Mouse (Mus musculus): ENCODE results near the gene Golt1a.

Golt1a gene

DNA sequence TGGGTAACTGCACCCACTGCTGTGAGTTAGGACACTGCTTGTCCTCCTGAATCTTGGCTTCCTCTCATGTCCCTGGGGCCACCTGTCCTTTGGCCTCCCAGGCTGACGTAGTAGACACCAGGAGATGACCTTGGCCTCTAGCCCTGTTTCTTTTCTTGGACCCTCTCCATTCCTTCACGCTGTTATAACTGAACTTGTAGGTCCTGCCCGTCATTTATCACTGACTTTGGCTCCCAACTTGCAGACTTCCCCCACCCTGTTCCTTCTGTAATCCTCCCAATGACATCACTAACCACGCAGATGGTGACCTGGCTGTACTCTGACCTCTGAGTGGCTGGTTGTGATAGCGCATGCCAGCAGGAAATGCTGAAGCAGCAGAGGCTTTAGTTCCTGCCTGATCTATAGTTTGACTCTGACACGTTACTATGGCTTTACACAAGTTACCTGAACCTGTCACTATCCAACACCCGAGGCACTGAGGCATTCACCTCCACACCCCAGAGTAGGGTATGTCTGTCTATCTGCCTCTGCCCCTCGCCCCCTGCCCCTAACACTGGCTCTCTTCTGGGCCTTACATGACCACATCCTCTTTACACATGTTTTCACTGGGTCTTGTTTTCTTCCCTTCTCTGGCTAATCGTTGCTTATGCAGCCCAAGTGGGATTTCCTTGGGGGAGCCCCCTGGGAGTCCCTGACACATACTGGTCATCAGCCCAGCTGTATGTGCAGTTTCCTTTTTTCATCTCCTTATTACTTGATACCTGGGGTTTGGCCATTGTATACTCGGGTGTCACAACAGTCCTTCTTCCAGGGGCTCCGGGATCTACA is 38.3 kb downstream of the Golt1a start:
- DNase-seq (ENCODE audit: low spot score), result no peak

DNA sequence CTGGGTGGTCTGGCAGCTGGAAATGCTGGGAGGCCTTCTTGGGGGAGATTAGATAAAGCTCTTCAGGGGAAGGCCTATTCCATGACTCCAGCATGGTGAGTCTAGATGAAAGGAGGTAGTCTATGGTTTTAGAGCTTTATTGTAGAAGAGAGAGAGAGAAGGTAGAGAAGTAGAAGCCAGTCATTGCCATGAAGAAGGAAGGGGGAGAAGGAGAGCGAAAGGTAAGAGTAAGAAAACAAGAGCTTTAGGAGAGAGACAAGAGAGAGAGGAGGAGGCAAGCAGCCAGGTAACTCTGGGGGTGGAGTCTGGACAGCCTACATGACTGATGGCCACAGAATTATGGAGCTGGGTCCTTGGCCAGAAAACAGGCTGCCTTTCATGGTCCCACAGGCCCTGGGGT is 40.6 kb downstream of the Golt1a start, which contains the start of gene Ren1:
Gene Ren1 (plus strand): TSS at position 301 of the 400 bp plus-strand sequence.
- DNase-seq (ENCODE audit: low spot score), result no peak

DNA sequence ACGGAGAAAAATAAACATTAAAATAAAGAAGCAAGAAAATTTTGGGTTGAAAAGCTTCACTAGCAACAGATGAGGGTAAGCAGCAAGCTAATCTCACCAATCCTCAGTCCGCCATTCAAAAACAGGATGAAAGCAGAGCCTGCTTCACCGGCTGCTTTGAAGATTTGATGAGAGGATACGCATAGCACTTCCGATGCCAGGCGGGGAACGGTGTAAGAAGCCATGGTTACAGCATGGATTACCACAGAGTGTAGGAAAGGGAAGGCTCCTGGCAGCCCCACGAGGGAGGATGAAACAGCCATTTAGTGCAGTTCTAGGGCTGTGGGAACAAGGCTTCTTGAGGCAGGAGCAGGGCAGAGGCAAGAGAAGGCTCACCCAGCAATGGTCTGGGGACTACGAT is 42.2 kb downstream of the Golt1a start:
- no peak for DNase-seq (ENCODE audit: low spot score)

DNA sequence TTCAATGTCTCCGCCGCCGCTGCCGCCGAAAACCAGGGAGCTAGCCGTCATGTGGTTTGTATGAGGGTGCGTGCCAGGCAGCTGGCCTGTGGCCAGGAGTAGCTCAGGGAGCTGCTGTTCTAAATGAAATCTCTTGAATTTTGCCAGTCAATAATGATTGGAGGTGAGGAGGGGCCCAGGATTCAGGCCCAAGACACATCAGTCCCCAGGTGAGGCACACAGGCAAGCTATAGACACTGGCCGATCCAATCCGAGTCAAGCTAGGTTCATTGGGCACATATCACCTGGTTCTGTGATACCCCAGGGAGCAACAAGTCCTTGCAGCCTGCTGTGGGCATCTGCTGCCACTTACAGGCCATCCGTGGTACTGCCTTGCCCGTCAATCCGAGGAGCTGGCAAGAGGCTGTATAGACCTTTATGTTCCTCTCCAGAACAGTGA is 43.8 kb downstream of the Golt1a start:
- DNase-seq (ENCODE audit: low spot score), result peak; percentile 37

DNA sequence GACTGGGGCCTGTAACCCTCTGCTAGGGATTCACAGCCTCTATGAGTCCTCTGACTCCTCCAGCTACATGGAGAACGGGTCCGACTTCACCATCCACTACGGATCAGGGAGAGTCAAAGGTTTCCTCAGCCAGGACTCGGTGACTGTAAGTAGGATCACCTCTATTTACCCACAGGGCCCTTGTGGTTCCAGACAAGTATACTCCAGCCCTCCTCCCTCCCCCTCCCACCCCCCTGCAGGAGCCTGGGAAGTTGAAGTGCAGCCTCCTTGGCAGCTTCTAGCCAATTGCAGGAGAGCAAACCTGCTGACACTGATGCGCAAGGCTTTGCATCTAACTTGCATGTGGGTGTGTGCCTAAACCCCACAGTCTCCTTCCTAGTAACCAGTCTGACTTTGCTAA is 45.9 kb downstream of the Golt1a start:
- no peak for DNase-seq (ENCODE audit: low spot score)

DNA sequence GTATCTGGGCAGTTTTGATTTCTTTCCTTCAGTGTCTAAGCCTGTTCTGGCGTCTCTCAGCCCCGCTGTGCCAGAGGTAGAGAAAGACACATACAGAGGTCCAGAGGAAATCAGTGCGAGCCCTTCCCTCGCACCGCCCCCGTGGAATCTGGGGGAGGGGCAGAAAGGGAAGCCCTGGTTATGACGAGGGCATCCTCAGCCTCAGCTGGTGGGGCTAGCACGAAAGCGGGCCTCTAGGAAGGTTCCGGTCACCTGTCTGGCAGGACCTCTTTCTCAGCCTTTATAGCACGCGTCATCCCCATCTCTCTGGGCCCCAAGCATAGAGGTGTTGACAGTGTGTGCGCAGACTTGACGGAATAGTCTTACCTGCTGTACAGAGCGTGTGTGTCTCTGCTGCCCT is 46.3 kb downstream of the Golt1a start:
- no peak for DNase-seq (ENCODE audit: low spot score)

DNA sequence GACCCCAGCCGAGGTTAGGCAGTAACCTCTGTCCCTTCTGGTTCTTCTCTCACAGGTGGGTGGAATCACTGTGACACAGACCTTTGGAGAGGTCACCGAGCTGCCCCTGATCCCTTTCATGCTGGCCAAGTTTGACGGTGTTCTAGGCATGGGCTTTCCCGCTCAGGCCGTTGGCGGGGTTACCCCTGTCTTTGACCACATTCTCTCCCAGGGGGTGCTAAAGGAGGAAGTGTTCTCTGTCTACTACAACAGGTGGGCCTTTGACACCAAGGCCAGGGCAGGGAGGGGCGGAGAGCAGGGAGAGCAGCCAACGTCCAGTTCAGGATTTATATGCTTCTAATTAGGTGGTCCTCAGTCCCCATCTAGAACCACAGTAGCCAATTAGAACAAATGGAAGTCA is 46.7 kb downstream of the Golt1a start:
- no peak for DNase-seq (ENCODE audit: low spot score)

DNA sequence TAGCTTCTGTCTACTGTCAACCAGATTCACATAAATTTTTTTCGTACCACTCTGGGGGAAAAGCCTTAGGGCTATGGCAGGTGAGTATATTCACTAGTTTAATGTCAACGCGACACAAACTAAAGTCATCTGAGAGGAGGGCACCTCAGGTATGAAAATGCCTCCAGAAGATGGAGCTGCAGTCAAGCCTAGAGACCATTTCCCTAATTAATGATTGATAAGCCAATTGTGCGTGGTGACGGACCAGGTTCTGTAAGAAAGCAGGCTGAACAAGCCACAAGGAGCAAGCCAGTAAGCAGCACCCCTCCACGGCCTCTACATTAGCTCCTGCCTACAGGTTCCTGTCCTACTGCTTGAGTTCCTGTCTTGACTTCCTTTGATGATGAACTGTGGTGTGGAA is 51.4 kb downstream of the Golt1a start:
- no peak for DNase-seq (ENCODE audit: low spot score)

DNA sequence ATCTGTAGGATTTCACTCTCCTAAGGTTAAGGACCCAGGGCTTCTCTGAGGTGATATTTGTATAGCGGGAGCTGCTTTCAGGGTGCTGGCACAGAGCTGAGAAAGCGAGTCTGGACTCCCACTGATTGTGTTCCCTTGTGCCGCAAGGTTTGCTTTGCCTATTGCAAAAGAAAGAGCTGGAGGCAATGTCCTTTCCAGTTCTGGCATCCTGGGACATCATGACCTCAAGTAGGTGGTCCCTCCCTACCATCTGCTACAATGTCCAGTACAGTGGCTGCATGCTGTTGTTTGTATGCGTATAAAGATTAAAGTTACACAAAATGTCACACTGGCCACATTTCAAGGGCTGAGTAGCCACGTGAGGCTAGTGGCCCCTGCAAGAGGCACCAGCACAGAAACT is 52.5 kb downstream of the Golt1a start:
- no peak for DNase-seq (ENCODE audit: low spot score)

DNA sequence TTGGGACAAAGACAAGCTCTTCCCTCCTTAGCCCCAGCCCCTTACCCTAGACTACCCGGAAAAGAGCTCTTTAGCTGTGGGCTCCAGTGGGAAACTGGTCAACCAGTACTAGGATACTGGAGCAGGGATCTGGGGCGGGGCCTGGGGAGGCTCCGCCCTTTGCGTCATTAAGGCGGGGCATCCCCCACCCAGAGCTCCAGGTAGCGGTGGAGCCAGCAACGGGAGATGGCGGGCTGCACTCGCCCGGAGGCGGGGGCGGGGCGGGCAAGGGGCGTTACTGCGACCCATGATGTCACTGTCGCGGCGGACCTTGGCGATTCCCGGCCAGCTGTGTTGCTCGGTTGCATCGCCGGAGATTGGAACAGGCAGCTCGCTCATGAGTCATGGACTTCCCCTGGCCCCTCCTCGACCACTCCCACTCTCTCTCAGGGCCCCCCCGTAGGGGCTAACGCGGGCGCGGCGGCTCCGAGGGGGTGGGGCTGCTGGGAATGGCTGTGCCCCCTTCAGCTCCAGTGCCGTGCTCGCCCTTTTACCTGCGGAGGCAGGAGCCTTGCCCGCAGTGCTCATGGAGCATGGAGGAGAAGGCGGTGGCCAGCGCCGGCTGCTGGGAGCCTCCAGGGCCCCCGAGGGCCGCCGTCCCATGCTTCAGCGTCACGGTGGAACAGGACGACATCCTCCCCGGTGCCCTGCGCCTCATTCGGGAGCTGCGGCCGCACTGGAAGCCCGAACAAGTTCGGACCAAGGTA is 53.8 kb downstream of the Golt1a start, which contains the start of gene Etnk2:
Gene Etnk2 (plus strand): TSS at position 297 of the 746 bp plus-strand sequence.
- peak; percentile 37 for DNase-seq (ENCODE audit: low spot score)

DNA sequence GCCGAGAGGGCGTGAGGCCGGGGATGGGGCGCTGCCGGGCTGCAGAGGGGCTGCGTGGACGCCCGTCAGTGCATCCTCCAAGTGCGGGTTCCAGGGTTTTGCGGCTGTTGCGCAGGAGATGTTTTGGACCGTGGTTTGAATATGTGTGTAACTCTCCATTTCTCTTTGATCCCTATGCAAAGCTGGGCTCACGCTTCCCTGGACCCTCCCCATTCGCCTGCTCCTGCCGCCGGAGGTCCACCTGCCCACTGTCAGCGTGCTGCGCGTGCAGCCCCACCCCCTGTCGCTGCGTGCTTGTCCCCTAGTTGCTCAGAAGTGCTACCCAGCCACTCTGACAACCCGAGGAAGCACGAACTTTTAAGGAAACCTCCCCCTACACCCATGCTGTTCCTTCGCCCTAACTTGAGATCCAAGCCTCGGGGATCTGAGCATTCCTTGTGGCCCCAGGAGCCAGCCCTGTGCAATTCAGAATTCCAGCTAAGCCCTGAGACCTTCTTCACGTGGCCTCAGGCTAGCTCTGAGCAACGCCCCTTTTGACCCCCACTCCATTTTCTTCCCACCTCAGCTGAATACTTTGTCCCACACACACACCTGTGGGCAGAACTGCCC is 54.5 kb downstream of the Golt1a start:
- DNase-seq (ENCODE audit: low spot score), result no peak

DNA sequence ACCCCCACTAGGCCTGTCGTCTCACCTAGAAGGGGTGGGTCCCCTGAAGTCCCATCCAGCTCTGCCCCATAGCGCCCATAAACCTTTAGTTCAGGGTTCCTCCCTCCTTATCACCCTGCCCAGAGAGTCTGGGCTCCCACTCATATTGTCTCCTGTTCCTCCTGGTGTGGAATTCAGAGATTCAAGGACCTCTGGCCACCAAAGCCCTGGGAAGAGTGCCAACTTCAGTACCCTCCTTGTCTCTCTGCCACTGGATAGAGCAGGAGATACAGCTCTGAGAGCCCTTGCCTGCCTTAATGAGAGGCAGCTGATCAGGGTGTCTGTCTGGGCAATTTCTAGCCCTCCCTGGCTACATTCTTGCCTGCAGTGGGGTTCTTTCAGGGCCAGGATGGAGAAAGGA is 55.3 kb downstream of the Golt1a start:
- no peak for DNase-seq (ENCODE audit: low spot score)

DNA sequence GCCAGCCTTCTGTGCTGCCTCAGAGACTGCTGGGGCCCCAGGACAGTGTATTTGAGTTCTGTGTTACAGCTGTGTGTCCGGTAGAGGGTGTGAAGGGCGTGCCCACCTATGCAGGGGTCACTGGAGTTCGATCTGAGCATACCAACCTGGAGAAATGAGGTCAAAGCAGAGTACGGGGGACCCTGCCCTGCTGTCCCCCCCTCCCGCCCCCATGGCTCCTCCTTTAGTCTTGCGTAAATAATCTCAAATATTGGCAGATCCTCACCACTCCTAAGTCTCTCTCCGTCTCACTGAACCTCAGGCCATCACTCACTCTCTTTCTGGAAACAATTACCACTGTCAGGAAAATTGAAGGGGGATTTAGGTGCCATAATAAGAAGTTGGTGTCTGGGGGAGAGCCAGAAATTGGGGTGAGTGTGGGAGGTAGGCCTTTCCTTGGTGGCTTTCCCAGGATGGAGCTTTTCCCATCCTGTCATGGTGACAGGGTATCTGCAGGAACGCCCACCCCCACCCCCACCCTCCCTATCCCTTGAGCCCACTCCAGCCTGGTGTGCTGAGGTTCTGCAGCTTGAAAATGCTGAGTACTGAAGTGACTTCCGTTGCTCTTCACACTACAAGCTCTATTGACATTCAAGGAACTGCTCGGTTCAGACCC is 57.5 kb downstream of the Golt1a start:
- no peak for DNase-seq (ENCODE audit: low spot score)

DNA sequence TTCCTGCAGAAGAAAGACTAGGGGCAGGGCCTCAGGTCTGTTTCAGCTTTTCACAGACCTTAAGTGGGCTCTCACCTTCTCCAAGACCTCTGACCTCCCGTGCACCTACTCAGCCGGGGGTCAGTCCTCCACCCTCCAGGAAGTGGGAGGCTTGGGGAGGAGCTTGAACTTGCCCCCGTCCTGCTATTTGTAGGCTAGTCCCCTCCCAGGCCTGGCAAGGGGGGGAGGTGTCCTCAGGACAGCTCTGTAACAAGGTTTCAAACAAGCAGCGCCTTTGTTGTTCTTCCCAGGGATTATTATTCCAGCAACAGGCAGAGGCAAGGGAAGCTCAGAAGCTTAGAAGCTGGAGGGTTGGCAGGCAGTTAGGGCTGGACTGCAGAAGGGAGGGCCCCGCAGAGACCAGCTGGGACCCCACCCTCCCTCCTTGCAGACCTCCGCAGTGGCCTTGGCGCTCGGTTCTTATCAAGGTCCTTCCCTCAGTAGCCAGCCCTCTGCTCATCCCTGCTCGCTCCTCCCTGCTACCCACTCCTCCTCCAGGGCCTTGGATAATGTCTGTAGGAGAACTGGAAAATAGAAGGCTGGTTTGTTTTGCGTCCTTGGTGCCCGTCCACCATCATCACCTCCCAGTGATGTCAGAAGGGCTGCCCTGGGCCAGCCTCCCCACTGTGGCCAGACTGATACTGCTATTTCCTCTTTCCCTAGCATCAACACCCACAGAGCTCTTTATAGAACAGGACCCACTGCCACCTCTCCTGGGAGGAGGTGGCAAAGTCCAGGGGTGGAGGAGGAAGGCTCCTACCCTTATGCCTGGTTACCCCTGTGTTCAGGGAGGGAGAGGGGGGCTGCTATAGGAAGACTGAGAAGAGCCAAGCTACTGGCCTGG is 58.2 kb downstream of the Golt1a start:
- no peak for DNase-seq (ENCODE audit: low spot score)

DNA sequence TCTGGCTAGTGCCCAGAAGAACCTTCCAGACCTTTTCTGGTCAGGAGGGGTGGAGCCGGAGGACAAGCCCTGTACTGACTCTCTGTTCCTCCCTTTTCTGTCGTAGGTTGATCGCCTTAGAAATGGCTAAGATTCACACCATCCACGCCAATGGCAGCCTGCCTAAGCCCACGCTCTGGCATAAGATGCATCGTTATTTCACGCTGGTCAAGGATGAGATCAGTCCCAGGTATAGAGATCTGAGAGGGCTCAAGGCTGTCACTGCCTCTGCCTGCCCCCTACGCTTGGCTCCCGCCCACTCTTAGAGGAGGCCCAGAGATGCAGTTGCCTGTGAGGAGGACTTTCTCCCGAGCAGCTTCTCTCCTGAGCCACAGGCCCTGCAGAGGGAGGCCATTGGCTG is 59.0 kb downstream of the Golt1a start:
- DNase-seq (ENCODE audit: low spot score), result no peak

DNA sequence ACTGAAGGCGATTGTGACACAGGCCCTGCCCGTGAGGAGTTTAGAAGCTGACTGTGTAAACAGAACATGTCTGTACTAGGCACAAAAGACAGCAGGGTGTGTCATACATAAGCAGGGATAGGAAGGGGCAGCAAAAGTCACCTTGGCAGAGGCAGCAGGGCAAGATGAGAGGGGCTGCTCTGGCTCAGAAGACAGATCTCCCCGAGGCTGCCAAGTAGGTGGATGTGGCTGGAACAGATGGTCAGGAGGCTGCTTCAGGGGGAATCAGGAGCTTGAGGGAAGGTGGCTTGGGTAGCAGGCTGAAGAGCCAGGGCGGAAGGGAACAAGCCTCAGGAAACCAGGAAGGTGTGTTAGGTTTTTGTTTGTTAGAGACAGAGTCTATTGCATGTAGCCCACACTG is 60.8 kb downstream of the Golt1a start:
- DNase-seq (ENCODE audit: low spot score), result no peak

DNA sequence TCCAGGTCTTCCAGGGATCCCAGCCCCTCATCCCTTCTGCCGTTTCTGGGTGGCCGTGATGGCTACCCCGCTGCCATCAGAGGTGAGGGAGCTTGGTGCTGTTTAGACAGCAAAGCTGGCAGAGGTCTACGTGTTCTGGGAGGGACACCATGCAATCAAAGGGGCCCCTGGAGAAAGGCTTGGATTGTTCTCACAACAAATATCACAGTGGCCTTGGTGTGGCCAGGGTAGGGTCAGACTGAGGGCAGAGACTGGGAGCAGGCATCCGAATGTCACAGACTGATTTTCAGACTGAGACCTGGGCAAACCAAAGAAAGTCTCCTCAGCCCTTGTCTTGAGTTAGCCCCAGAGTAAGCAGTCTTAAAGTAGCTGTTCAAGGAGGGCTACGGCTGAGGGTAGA is 61.8 kb downstream of the Golt1a start:
- no peak for DNase-seq (ENCODE audit: low spot score)

DNA sequence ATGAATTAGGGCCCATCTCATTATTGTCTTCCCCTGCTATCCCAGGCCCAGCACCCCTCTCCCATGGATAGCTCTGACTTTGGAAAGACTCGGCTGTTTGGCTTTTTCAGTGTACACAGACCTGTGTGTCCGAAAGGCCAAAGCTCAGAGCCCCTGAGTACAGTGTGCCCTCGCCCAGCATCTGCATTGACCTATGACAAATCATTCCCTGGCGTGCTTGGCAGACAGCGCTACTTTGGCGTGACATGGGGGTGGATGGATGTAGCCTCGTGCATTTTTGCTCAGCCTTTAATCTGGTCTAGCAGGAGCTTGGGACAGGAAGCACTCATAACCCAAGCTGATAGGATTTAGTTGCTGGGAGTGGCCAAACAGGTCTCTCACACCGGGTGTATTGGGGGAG is 62.5 kb downstream of the Golt1a start:
- DNase-seq (ENCODE audit: low spot score), result no peak

Data from T-cell, adult 2 months (primary cell).